Mouse (Mus musculus): ENCODE results near the gene Neurl1a. TPM values are rescaled to one million over a fixed set of nuclear protein-coding genes. Genes with fewer than 3 reads are reported as not detected.

Gene Neurl1a
- polyA plus RNA-seq, 1 experiment from 2014 or later = 1.3 TPM

Small RNA genes lying within 50 kb of the gene (microRNA-seq; reads per million reads assigned to microRNA genes)
- gene Mir6995 = not detected

Other genes with a start within 250 kb of the Neurl1a start
- gene Ina, start 164.1 kb upstream of the Neurl1a start, polyA plus RNA-seq (2014; fragmentation: Nextera tagmentation; extraction: Ambion mirVana) = 0.30 TPM in 1 of 2 replicates, not detected in the other
- gene Nt5c2, start 163.7 kb upstream of the Neurl1a start, polyA plus RNA-seq (2014; fragmentation: Nextera tagmentation; extraction: Ambion mirVana) = 115 and 126 TPM in 2 replicates
- gene Pcgf6, start 127.9 kb upstream of the Neurl1a start, polyA plus RNA-seq (2014; fragmentation: Nextera tagmentation; extraction: Ambion mirVana) = 8.8 and 11.0 TPM in 2 replicates
- 5.4 and 5.7 TPM in 2 replicates for gene Taf5, start 111.1 kb upstream of the Neurl1a start, polyA plus RNA-seq (2014; fragmentation: Nextera tagmentation; extraction: Ambion mirVana)
- gene Usmg5, start 88.2 kb upstream of the Neurl1a start, polyA plus RNA-seq (2014; fragmentation: Nextera tagmentation; extraction: Ambion mirVana) = 2,728 and 2,838 TPM in 2 replicates
- gene Pdcd11, start 88.1 kb upstream of the Neurl1a start, polyA plus RNA-seq (2014; fragmentation: Nextera tagmentation; extraction: Ambion mirVana) = 4.6 and 5.3 TPM in 2 replicates
- 1.7 and 2.4 TPM in 2 replicates for gene Calhm2, start 40.5 kb upstream of the Neurl1a start, polyA plus RNA-seq (2014; fragmentation: Nextera tagmentation; extraction: Ambion mirVana)
- gene Calhm1, start 34.6 kb upstream of the Neurl1a start, polyA plus RNA-seq (2014; fragmentation: Nextera tagmentation; extraction: Ambion mirVana) = not detected in 2 replicates
- gene Calhm3, start 21.1 kb upstream of the Neurl1a start, polyA plus RNA-seq (2014; fragmentation: Nextera tagmentation; extraction: Ambion mirVana) = not detected in 2 replicates